Mouse (Mus musculus) brain, embryonic 18.5 days (tissue): ENCODE data around the gene Ccna2.
"Not testable (repeated sequence)": the region's sequence is repeated elsewhere in the genome, so short reads cannot be mapped to it uniquely, and the experiment has no call there.

Source experiments
- DNase-seq: peaks from one replicate; pipeline ENCODE4 v3.0.0-alpha.2; 2012; ENCODE audit warnings: low read depth, low spot score

Gene Ccna2

GRCm38 (mm10) chr3:36571827-36572378, at the start of gene Ccna2:
Gene Ccna2, minus strand, starts transcription at chr3:36572150.
- peak; percentile 78 for DNase-seq

GRCm38 (mm10) chr3:36618181-36618580, 46.2 kb upstream of the Ccna2 start:
- no peak for DNase-seq

- no peak for DNase-seq
Measured at GRCm38 (mm10) chr3:36613908-36614255, 41.9 kb upstream of the Ccna2 start.

- DNase-seq: peak; percentile 91
Measured at GRCm38 (mm10) chr3:36613202-36613907, 41.4 kb upstream of the Ccna2 start, which contains the start of gene Bbs7. Gene Bbs7, minus strand, starts transcription at chr3:36613477.

GRCm38 (mm10) chr3:36612687-36613086, 40.7 kb upstream of the Ccna2 start:
- DNase-seq: no peak

- no peak for DNase-seq
Measured at GRCm38 (mm10) chr3:36605894-36606783, 34.2 kb upstream of the Ccna2 start.

GRCm38 (mm10) chr3:36599773-36600172, 27.8 kb upstream of the Ccna2 start:
- not testable (repeated sequence) for DNase-seq

- DNase-seq: no peak
Measured at GRCm38 (mm10) chr3:36598811-36599210, 26.9 kb upstream of the Ccna2 start.

GRCm38 (mm10) chr3:36571361-36571826, 556 bp downstream of the Ccna2 start:
- DNase-seq: no peak

GRCm38 (mm10) chr3:36569836-36570235, 2.1 kb downstream of the Ccna2 start:
- DNase-seq: no peak

GRCm38 (mm10) chr3:36563666-36564065, 8.3 kb downstream of the Ccna2 start:
- DNase-seq: no peak

GRCm38 (mm10) chr3:36559606-36560005, 12.3 kb downstream of the Ccna2 start:
- DNase-seq: no peak

GRCm38 (mm10) chr3:36557601-36558000, 14.3 kb downstream of the Ccna2 start:
- DNase-seq: no peak

- peak; percentile 80 for DNase-seq
Measured at GRCm38 (mm10) chr3:36552406-36553047, 19.4 kb downstream of the Ccna2 start, which contains the start of gene Exosc9. Gene Exosc9, plus strand, starts transcription at chr3:36552606.

GRCm38 (mm10) chr3:36551851-36552384, 20.0 kb downstream of the Ccna2 start:
- DNase-seq: no peak

- no peak for DNase-seq
Measured at GRCm38 (mm10) chr3:36551343-36551742, 20.6 kb downstream of the Ccna2 start.

GRCm38 (mm10) chr3:36544961-36545360, 27.0 kb downstream of the Ccna2 start:
- DNase-seq: no peak

- no peak for DNase-seq
Measured at GRCm38 (mm10) chr3:36541399-36541798, 30.6 kb downstream of the Ccna2 start.

- no peak for DNase-seq
Measured at GRCm38 (mm10) chr3:36540756-36541155, 31.2 kb downstream of the Ccna2 start.

- DNase-seq: no peak
Measured at GRCm38 (mm10) chr3:36537701-36538470, 34.1 kb downstream of the Ccna2 start.

- no peak for DNase-seq
Measured at GRCm38 (mm10) chr3:36536041-36536440, 35.9 kb downstream of the Ccna2 start.
